Mouse (Mus musculus) embryonic facial prominence, embryonic 11.5 days (tissue): ENCODE data around the gene Tmem255b. TPM values are rescaled to one million over a fixed set of nuclear protein-coding genes. Genes with fewer than 3 reads are reported as not detected.

ENCODE experiments used
- ATAC-seq: fragments of 200-750 bp; cut with Nextera tagmentation; replicated peaks from 2 replicates; pipeline ENCODE4 v1.8.0; 2017; ENCODE audit warnings: low read depth; ENCODE audit not compliant: insufficient number of reproducible peaks, low FRiP score, low TSS enrichment
- DNase-seq: peaks from one replicate; pipeline ENCODE4 v3.0.0-alpha.2; 2015; ENCODE audit warnings: low spot score
- H3K27ac ChIP-seq: fragments of 300-500 bp; sonication (generic); replicated peaks from 2 replicates; pipeline ENCODE4 v1.5.1; 2014; ENCODE audit warnings: mild to moderate bottlenecking, low read depth, low read length, control low read depth
- H3K27me3 ChIP-seq: fragments of 300-500 bp; sonication (generic); 2 replicates; pipeline ENCODE4 v1.6.1; 2014; ENCODE audit warnings: mild to moderate bottlenecking, low read length, moderate library complexity, mixed read lengths; ENCODE audit not compliant: control insufficient read depth, insufficient read depth
- H3K36me3 ChIP-seq: fragments of 300-500 bp; sonication (generic); replicated peaks from 2 replicates; pipeline ENCODE4 v1.6.1; 2014; ENCODE audit warnings: low read depth, mild to moderate bottlenecking, low read length, moderate library complexity, mixed read lengths; ENCODE audit not compliant: control insufficient read depth, insufficient read depth
- H3K4me1 ChIP-seq: fragments of 300-500 bp; sonication (generic); 2 replicates; pipeline ENCODE4 v1.6.1; 2014; ENCODE audit warnings: low read length, mixed read lengths; ENCODE audit not compliant: control insufficient read depth, insufficient read depth
- H3K4me2 ChIP-seq: fragments of 300-500 bp; sonication (generic); 2 replicates; pipeline ENCODE4 v1.6.1; 2014; ENCODE audit warnings: low read depth, mild to moderate bottlenecking, control low read depth, low read length, moderate library complexity
- H3K4me3 ChIP-seq: fragments of 300-500 bp; sonication (generic); 2 replicates; pipeline ENCODE4 v1.5.1; 2014; ENCODE audit warnings: low read depth, low read length, control low read depth
- H3K9ac ChIP-seq: fragments of 300-500 bp; sonication (generic); replicated peaks from 2 replicates; pipeline ENCODE4 v1.6.1; 2014; ENCODE audit warnings: mild to moderate bottlenecking, control low read depth, low read length
- H3K9me3 ChIP-seq: fragments of 300-500 bp; sonication (generic); replicated peaks from 2 replicates; pipeline ENCODE4 v1.6.1; 2016; ENCODE audit warnings: mild to moderate bottlenecking, low read length, inconsistent platforms, mixed read lengths; ENCODE audit not compliant: control insufficient read depth
- WGBS: fragments of 180-500 bp; shearing (Covaris S2); extraction: QIAGEN DNeasy Blood & Tissue Kit; methylation state at CpG from one replicate; pipeline ENCODE4 v1.1.7; 2014; 5-methylcytosine and 5-hydroxymethylcytosine counted together
- polyA plus RNA-seq: library from polyadenylated mRNA; unstranded; fragments of >200 nt; fragmentation: Nextera tagmentation; extraction: Ambion mirVana; gene quantifications from 2 replicates; pipeline ENCODE4 v1.2.1, GENCODE M21; 2014

Gene Tmem255b
- 0.36 and 0.38 TPM in 2 replicates for polyA plus RNA-seq

GRCm38 (mm10) chr8:13434889-13435288 is at the start of gene Tmem255b:
Gene Tmem255b (plus strand): TSS chr8:13435189.
- 19% methylated on average over 10 of the region's 10 CpGs for WGBS
- Histone ChIP-seq H3K36me3 (no peaks in the 10 kb centered on the region), H3K27ac (no peak within 1 kb of the TSS), H3K4me1 (no peaks in the 10 kb centered on the region; the same call in 1 of the 2 replicates), H3K4me2 (no peak within 1 kb of the TSS), H3K27me3 (peaks cover 16% of the 10 kb centered on the region), H3K9me3 (no peaks in the 10 kb centered on the region), H3K9ac (no peak within 1 kb of the TSS), H3K4me3 (no peak within 1 kb of the TSS)
- DNase-seq (no peak), ATAC-seq (no peak)

GRCm38 (mm10) chr8:13386366-13386765 is 48.6 kb upstream of the Tmem255b start:
- no peaks in the 10 kb centered on the region for H3K36me3 ChIP-seq
- ATAC-seq (no peak), DNase-seq (no peak)
- no peaks in the 10 kb centered on the region for H3K27me3 ChIP-seq
- H3K9ac ChIP-seq = no peak overlapping the region
- H3K4me2 ChIP-seq = no peak overlapping the region
- H3K4me1 ChIP-seq = no peaks in the 10 kb centered on the region
- H3K9me3 ChIP-seq = no peaks in the 10 kb centered on the region
- H3K27ac ChIP-seq = no peak overlapping the region
- WGBS = 71% methylated on average over 13 of the region's 13 CpGs
- H3K4me3 ChIP-seq = no peak overlapping the region

- Histone ChIP-seq H3K4me1 (no peaks in the 10 kb centered on the region), H3K27me3 (no peaks in the 10 kb centered on the region), H3K4me3 (no peak overlapping the region), H3K27ac (no peak overlapping the region), H3K9ac (no peak overlapping the region), H3K36me3 (no peaks in the 10 kb centered on the region), H3K9me3 (no peaks in the 10 kb centered on the region), H3K4me2 (no peak overlapping the region)
- no peak for DNase-seq
- 85% methylated on average over 8 of the region's 8 CpGs for WGBS
- no peak for ATAC-seq
Observed at GRCm38 (mm10) chr8:13387728-13388127, 47.3 kb upstream of the Tmem255b start.

- H3K4me2 ChIP-seq = no peak overlapping the region
- no peak overlapping the region for H3K9ac ChIP-seq
- H3K9me3 ChIP-seq = no peaks in the 10 kb centered on the region
- H3K27ac ChIP-seq = no peak overlapping the region
- no peaks in the 10 kb centered on the region for H3K27me3 ChIP-seq
- 68% methylated on average over 2 of the region's 2 CpGs for WGBS
- H3K4me1 ChIP-seq = no peaks in the 10 kb centered on the region
- DNase-seq (no peak), ATAC-seq (no peak)
- H3K4me3 ChIP-seq = no peak overlapping the region
- no peaks in the 10 kb centered on the region for H3K36me3 ChIP-seq
Observed at GRCm38 (mm10) chr8:13388744-13389143, 46.2 kb upstream of the Tmem255b start.

DNA sequence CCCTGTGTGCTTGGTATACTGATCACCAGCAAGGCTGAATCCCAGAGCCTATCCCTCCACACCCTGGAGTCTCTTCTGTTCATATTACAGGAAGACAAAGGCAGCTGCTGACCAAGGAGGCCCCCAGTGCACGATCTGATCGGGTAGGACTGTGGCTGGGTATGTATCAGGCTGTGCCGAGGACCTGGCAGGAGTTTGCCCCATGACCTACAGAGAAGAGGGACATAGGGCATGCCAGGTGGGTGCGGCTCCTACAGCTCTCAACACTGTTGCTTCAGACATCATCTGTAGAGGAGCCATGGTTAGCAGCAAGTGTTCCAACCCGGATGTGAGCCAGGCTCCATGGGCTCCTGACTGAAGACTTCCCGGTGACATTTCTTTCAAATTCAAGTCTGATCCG is 41.1 kb upstream of the Tmem255b start:
- Histone ChIP-seq H3K9me3 (no peaks in the 10 kb centered on the region), H3K4me2 (no peak overlapping the region), H3K9ac (no peak overlapping the region), H3K36me3 (no peaks in the 10 kb centered on the region), H3K27me3 (no peaks in the 10 kb centered on the region), H3K4me3 (no peak overlapping the region), H3K27ac (no peak overlapping the region), H3K4me1 (no peaks in the 10 kb centered on the region)
- DNase-seq (no peak), ATAC-seq (no peak)
- WGBS = 88% methylated on average over 7 of the region's 7 CpGs

- no peaks in the 10 kb centered on the region for H3K9me3 ChIP-seq
- no peak for ATAC-seq
- DNase-seq = no peak
- no peaks in the 10 kb centered on the region for H3K4me1 ChIP-seq
- no peak within 1 kb of the TSS for H3K9ac ChIP-seq
- no peak within 1 kb of the TSS for H3K4me3 ChIP-seq
- WGBS = 82% methylated on average over 5 of the region's 5 CpGs
- H3K36me3 ChIP-seq = no peaks in the 10 kb centered on the region
- H3K27me3 ChIP-seq = no peaks in the 10 kb centered on the region
- no peak within 1 kb of the TSS for H3K4me2 ChIP-seq
- no peak within 1 kb of the TSS for H3K27ac ChIP-seq
Observed at GRCm38 (mm10) chr8:13396725-13397124, 38.3 kb upstream of the Tmem255b start, which contains the start of gene Atp4b. Gene Atp4b (minus strand): TSS chr8:13396825.

DNA sequence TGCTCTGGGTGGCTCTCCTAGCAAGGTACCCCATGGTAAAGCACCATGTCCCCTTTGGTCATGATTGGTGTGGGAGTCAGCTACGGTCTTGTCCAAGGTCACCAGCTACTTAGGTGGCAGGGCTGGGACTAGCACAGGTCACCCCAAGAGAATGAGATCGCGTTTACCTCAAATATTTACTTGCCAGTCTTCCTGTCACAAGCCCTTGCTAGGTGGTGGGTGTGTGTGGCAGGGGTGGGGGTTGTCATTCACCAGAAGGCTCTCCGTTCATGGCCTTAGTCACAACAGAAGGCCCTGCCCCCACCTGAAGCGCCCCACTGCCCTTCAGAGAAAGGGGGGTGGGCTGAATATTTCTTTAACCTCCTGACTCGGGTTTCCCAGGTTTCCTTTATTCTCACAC is 31.5 kb upstream of the Tmem255b start:
- WGBS = 69% methylated on average over 6 of the region's 6 CpGs
- ATAC-seq (no peak), DNase-seq (no peak)

GRCm38 (mm10) chr8:13404666-13405131 is 30.3 kb upstream of the Tmem255b start, which contains the start of gene Grk1:
Gene Grk1 (plus strand): TSS chr8:13405081.
- no peak within 1 kb of the TSS for H3K27ac ChIP-seq
- H3K9ac ChIP-seq = no peak within 1 kb of the TSS
- 86% methylated on average over 5 of the region's 5 CpGs for WGBS
- H3K4me2 ChIP-seq = no peak within 1 kb of the TSS
- H3K4me1 ChIP-seq = no peaks in the 10 kb centered on the region
- ATAC-seq (no peak), DNase-seq (no peak)
- no peak within 1 kb of the TSS for H3K4me3 ChIP-seq
- no peaks in the 10 kb centered on the region for H3K36me3 ChIP-seq
- no peaks in the 10 kb centered on the region for H3K27me3 ChIP-seq
- H3K9me3 ChIP-seq = no peaks in the 10 kb centered on the region

More for the DNA sequence above, 31.5 kb upstream of the Tmem255b start:
- Histone ChIP-seq H3K9ac (no peak overlapping the region), H3K27ac (no peak overlapping the region), H3K27me3 (no peaks in the 10 kb centered on the region), H3K9me3 (no peaks in the 10 kb centered on the region), H3K4me1 (no peaks in the 10 kb centered on the region), H3K4me2 (no peak overlapping the region), H3K4me3 (no peak overlapping the region), H3K36me3 (no peaks in the 10 kb centered on the region)
